In the genomic region with DNA sequence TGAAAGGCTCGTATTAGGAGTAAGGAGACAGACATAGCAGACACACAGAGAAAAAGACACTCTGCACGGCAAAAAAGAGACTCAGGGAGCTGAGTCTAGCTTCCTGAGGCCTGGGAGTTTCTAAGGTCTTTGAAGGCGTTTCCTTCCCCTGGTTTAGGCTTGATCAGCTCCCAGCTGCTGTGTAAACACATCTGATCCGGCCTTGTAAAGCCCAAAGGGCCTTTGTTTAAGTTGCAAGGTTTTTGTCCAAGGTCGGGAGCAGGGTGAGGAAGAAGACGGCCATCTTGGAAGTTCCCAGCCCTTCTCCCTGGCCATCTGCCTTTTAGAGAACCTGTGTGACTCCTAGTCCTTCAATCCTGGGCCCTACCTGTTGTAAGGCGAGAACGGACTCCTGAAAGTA, we compare ENCODE assay signal across 9 mouse cellular contexts. TPM values are rescaled to one million over a fixed set of nuclear protein-coding genes. Genes with fewer than 3 reads are reported as not detected.
DNase-seq lines count a peak whose midpoint lies in the region; ATAC-seq and TF ChIP-seq lines count a peak whose summit lies in the region.
"Had no signal": no experiment of that assay in that cellular context is flagged by ENCODE, and none has a peak within 500 bp of the region (broad histone marks: within the 10 kb centered on the region; RNA-seq: fewer than 3 reads in every experiment).

No protein-coding gene starts in this region.

- no peaks in the 10 kb centered on the region for H3K27me3 ChIP-seq in heart, postnatal 0 days (ENCODE audit: control insufficient read depth, insufficient read depth, low read length)
- H3K27me3 ChIP-seq in lung, embryonic 15.5 days: no peaks in the 10 kb centered on the region

- H3K9me3 ChIP-seq in heart, postnatal 0 days (replicated peaks; ENCODE audit: control insufficient read depth, low read length): no peaks in the 10 kb centered on the region
- H3K9me3 ChIP-seq in lung, embryonic 15.5 days: no peaks in the 10 kb centered on the region

- peak overlapping the region; percentile 77 for H3K27ac ChIP-seq in heart, postnatal 0 days (ENCODE audit: low read depth)
- H3K27ac ChIP-seq in lung, embryonic 15.5 days: peak overlapping the region; percentile 75

- no peak overlapping the region for H3K4me3 ChIP-seq in heart, postnatal 0 days (ENCODE audit: low read depth, low read length)
- H3K4me3 ChIP-seq in lung, embryonic 15.5 days: no peak overlapping the region

- 0 out of 2 replicates have a peak, but pooled peaks have one; percentile 25 for ATAC-seq in heart, postnatal 0 days (ENCODE audit: insufficient read depth, low read depth)
- ATAC-seq in lung, embryonic 15.5 days (ENCODE audit: borderline replicate concordance, extremely low read depth, low FRiP score, low TSS enrichment): 0 out of 2 replicates have a peak, but pooled peaks have one; percentile 17
- ATAC-seq: CD4-positive, CD25-positive, alpha-beta regulatory T cell, adult 4 months had no signal

- H3K36me3 ChIP-seq in heart, postnatal 0 days (replicated peaks; ENCODE audit: control insufficient read depth, insufficient read depth, low read length): no peaks in the 10 kb centered on the region
- H3K36me3 ChIP-seq in lung, embryonic 15.5 days: no peaks in the 10 kb centered on the region

- WGBS in heart, postnatal 0 days: 54% methylated on average over 8 of the region's 8 CpGs
- 31% methylated on average over 8 of the region's 8 CpGs for WGBS in lung, embryonic 15.5 days

- intact Hi-C loops in heart, postnatal 14 days (cut with DNase I): no loop called here

- H3K4me1 ChIP-seq in heart, postnatal 0 days (ENCODE audit: control insufficient read depth, insufficient read depth): 0 out of 2 replicates have a peak, but pooled peaks cover 5% of the 10 kb centered on the region
- H3K4me1 ChIP-seq in lung, embryonic 15.5 days: peaks cover 39% of the 10 kb centered on the region

- TF ChIP-seq CTCF in heart, postnatal 0 days (IDR thresholded peaks at IDR 0.05; ENCODE audit: low read depth): no peak

- DNase-seq in heart, adult 8-10 months (ENCODE audit: low spot score): peak; percentile 42
- DNase-seq in heart, postnatal 14 days: no peak
- DNase-seq in T-cell, adult 2 months (ENCODE audit: low spot score): peak; percentile 30
- peak; percentile 23 for DNase-seq in heart, postnatal 0 days (ENCODE audit: low spot score)
- no peak for DNase-seq in right cerebral cortex, adult 2 months (ENCODE audit: low spot score in 2 of 2)
- no peak for DNase-seq in ovary, adult 18-20 months (ENCODE audit: low spot score)
- no peak for DNase-seq in frontal cortex, postnatal 25 days (ENCODE audit: low spot score in 2 of 2)

- no peak for TF ChIP-seq EP300 in heart, postnatal 0 days (IDR thresholded peaks at IDR 0.05; ENCODE audit: low read depth)

- no peak overlapping the region for H3K4me2 ChIP-seq in heart, postnatal 0 days (ENCODE audit: low read depth, low read length)
- no peak overlapping the region for H3K4me2 ChIP-seq in lung, embryonic 15.5 days

- H3K9ac ChIP-seq in heart, postnatal 0 days (replicated peaks; ENCODE audit: low read depth, low read length): no peak overlapping the region
- H3K9ac ChIP-seq in lung, embryonic 15.5 days: no peak overlapping the region

RNA-seq across cellular contexts. Expression of gene Fam102a, which starts 25.2 kb away (rescaled TPM):
- 10 to 100 TPM in 1 of 4 experiments, 1 to 10 TPM in 3; 6.8 to 10.9 (median 8.6) TPM for total RNA-seq in heart, adult 8-10 months (2022)
- total RNA-seq in heart, postnatal 14 days (2021): 1 to 10 TPM; 8.6 to 9.7 TPM
- total RNA-seq in heart, postnatal 0 days (2014; rRNA removed; ENCODE audit: low replicate concordance): 11.2 and 12.3 TPM in 2 replicates
- polyA plus RNA-seq in heart, postnatal 0 days (2015; fragmentation: Nextera tagmentation; extraction: Ambion mirVana): 2.8 and 3.1 TPM in 2 replicates
- 12.3 and 12.6 TPM in 2 replicates for polyA plus RNA-seq in lung, embryonic 15.5 days (2015; fragmentation: Nextera tagmentation; extraction: Ambion mirVana)

RNA-seq across cellular contexts. Expression of gene Slc25a25, which starts 58.7 kb away (rescaled TPM):
- 1 to 10 TPM; 6.4 to 7.8 (median 7.0) TPM for total RNA-seq in heart, adult 8-10 months (2022)
- total RNA-seq in heart, postnatal 14 days (2021): 10 to 100 TPM in 1 of 2 experiments, 1 to 10 TPM in 1; 9.7 to 15.5 TPM
- 12.5 and 16.0 TPM in 2 replicates for total RNA-seq in heart, postnatal 0 days (2014; rRNA removed; ENCODE audit: low replicate concordance)
- polyA plus RNA-seq in heart, postnatal 0 days (2015; fragmentation: Nextera tagmentation; extraction: Ambion mirVana): 6.5 and 6.6 TPM in 2 replicates
- polyA plus RNA-seq in lung, embryonic 15.5 days (2015; fragmentation: Nextera tagmentation; extraction: Ambion mirVana): 19.6 and 21.5 TPM in 2 replicates

RNA-seq across cellular contexts. Expression of gene Naif1, which starts 59.6 kb away (rescaled TPM):
- total RNA-seq in heart, adult 8-10 months (2022): 1 to 10 TPM; 3.4 to 4.4 (median 3.5) TPM
- 1 to 10 TPM; 3.1 to 3.4 TPM for total RNA-seq in heart, postnatal 14 days (2021)
- total RNA-seq in heart, postnatal 0 days (2014; rRNA removed; ENCODE audit: low replicate concordance): 3.2 and 4.2 TPM in 2 replicates
- polyA plus RNA-seq in heart, postnatal 0 days (2015; fragmentation: Nextera tagmentation; extraction: Ambion mirVana): 3.3 and 3.5 TPM in 2 replicates
- 6.6 and 7.1 TPM in 2 replicates for polyA plus RNA-seq in lung, embryonic 15.5 days (2015; fragmentation: Nextera tagmentation; extraction: Ambion mirVana)

Comparison
In these comparisons a context has a peak if more than half of its experiments do, and no peak if none do; other contexts are left out.
1. DNase-seq: peak in heart, adult 8-10 months (single experiment), T-cell, adult 2 months (single experiment) and heart, postnatal 0 days (single experiment); none in heart, postnatal 14 days (0 of 2), right cerebral cortex, adult 2 months (0 of 2), ovary, adult 18-20 months (single experiment) and frontal cortex, postnatal 25 days (0 of 2).